Mouse (Mus musculus) midbrain, embryonic 10.5 days (tissue): Measurements from ENCODE around the gene Hmox1. TPM values are rescaled to one million over a fixed set of nuclear protein-coding genes. Genes with fewer than 3 reads are reported as not detected.

Experiments
- DNase-seq: peaks from one replicate; pipeline ENCODE4 v3.0.0-alpha.2; 2017; ENCODE audit warnings: low spot score
- H3K27ac ChIP-seq: fragments of 300-500 bp; sonication (generic); replicated peaks from 2 replicates; pipeline ENCODE4 v1.5.1; 2016; ENCODE audit warnings: mild to moderate bottlenecking
- H3K27me3 ChIP-seq: fragments of 300-500 bp; sonication (generic); 2 replicates; pipeline ENCODE4 v1.6.1; 2016; ENCODE audit warnings: low read depth, mild to moderate bottlenecking; ENCODE audit not compliant: poor library complexity, severe bottlenecking
- H3K36me3 ChIP-seq: fragments of 300-500 bp; sonication (generic); 2 replicates; pipeline ENCODE4 v1.6.1; 2016; ENCODE audit warnings: mild to moderate bottlenecking, moderate library complexity
- H3K4me1 ChIP-seq: fragments of 300-500 bp; sonication (generic); 2 replicates; pipeline ENCODE4 v1.6.1; 2016
- H3K4me3 ChIP-seq: fragments of 300-500 bp; sonication (generic); 2 replicates; pipeline ENCODE4 v1.5.1; 2016; ENCODE audit warnings: mild to moderate bottlenecking, moderate library complexity
- H3K9me3 ChIP-seq: fragments of 300-500 bp; sonication (generic); replicated peaks from 2 replicates; pipeline ENCODE4 v1.6.1; 2016; ENCODE audit warnings: mild to moderate bottlenecking
- WGBS: fragments of 180-500 bp; shearing (Covaris S2); methylation state at CpG from one replicate; pipeline ENCODE4 v1.1.7; 2016; 5-methylcytosine and 5-hydroxymethylcytosine counted together
- polyA plus RNA-seq: library from polyadenylated mRNA; unstranded; fragments of >200 nt; fragmentation: Nextera tagmentation; extraction: Ambion mirVana; gene quantifications from 2 replicates; pipeline ENCODE4 v1.2.1, GENCODE M21; 2016

Gene Hmox1
- polyA plus RNA-seq, 1 experiment from 2014 or later: 20.5 TPM

GRCm38 (mm10) chr8:75137536-75137935 lies 44.1 kb downstream of the Hmox1 start:
- no peak for DNase-seq
- 48% methylated on average over 3 of the region's 3 CpGs for WGBS
- Histone ChIP-seq H3K4me1 (peaks cover 5% of the 10 kb centered on the region; the same call in 1 of the 2 replicates), H3K4me3 (no peak overlapping the region), H3K27ac (no peak overlapping the region), H3K9me3 (no peaks in the 10 kb centered on the region), H3K27me3 (no peaks in the 10 kb centered on the region), H3K36me3 (0 out of 2 replicates have a peak, but pooled peaks cover 5% of the 10 kb centered on the region)

Other genes starting within 250 kb of the Hmox1 start
- gene Isx, start 220.4 kb upstream of the Hmox1 start, polyA plus RNA-seq: not detected in 2 replicates
- 39.1 and 45.6 TPM in 2 replicates for gene Hmgxb4, start 100.3 kb upstream of the Hmox1 start, polyA plus RNA-seq
- gene Tom1, start 59.9 kb upstream of the Hmox1 start, polyA plus RNA-seq: 31.3 and 33.9 TPM in 2 replicates
- gene Mcm5, start 15.9 kb downstream of the Hmox1 start, polyA plus RNA-seq: 279 and 327 TPM in 2 replicates
- gene Rasd2, start 120.3 kb downstream of the Hmox1 start, polyA plus RNA-seq: 0.09 and 0.32 TPM in 2 replicates